Mouse (Mus musculus) lung, postnatal 10 days (tissue): Measurements from ENCODE around the gene Osbpl3.

Experiments
- DNase-seq: peaks from one replicate; pipeline ENCODE4 v3.0.0; 2021

Osbpl3 gene

GRCm38 (mm10) chr6:50368502-50369292, 87.3 kb downstream of the Osbpl3 start:
- no peak for DNase-seq

DNA sequence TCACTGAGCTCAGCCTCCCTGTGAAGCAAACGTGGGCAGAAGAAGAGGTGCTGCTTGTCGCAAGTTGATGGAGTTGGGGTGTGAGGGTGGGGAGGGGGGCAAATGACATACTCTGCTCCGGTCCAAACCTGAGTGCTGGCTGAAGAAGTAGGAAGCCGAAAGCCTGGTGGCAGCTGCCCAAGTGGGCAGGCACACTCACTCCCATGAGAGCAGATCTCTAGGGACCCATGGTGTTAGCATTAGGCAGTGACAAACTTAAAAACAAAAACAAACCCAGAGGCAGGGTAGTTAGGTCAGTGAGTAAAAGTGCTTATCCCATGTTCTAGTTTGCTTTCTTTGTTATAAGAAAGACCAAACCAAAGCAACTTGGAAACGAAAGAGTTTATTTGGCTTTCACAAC, 88.2 kb downstream of the Osbpl3 start:
- no peak for DNase-seq

- no peak for DNase-seq
These were observed 89.3 kb downstream of the Osbpl3 start for GRCm38 (mm10) chr6:50366724-50367123.

DNA sequence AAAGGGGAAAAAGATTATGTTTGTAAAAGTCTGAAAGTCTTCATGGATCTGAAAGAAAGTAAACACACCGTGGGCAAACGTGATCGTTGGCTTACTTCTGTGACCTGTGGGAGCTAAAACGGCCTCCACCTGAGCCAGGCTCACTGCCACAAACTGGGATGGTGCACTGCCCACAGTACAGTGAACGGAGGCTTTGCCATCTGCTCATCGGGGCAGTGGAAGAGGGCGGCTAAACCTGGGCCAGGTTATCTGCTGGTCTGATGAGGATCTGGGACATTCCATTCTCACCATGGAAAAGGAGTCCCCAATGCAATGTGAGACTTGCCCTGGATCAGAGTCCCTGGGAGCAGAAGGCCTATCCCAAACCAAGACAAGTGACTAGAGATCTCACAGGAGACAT, 89.7 kb downstream of the Osbpl3 start:
- DNase-seq = no peak

DNA sequence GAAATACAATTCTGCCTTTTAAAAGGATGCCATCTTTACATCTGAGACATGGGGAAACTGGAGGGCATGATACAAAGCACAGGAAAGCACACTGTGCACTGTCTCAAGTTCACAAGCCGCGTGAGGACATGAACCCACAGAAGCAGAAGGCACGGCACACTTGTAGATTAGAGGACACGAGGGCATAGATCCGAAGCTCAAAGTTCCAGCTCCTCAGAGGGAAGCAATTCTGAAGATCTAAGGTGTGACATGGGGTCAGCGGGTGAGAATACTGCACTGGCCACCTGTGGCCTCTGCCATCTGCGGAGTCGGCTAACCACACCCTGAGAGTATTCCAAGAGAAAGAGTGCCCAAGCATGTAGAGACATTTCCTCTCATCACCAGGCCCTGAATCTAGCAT, 91.6 kb downstream of the Osbpl3 start:
- DNase-seq = no peak

GRCm38 (mm10) chr6:50363385-50363784, 92.6 kb downstream of the Osbpl3 start:
- no peak for DNase-seq

DNA sequence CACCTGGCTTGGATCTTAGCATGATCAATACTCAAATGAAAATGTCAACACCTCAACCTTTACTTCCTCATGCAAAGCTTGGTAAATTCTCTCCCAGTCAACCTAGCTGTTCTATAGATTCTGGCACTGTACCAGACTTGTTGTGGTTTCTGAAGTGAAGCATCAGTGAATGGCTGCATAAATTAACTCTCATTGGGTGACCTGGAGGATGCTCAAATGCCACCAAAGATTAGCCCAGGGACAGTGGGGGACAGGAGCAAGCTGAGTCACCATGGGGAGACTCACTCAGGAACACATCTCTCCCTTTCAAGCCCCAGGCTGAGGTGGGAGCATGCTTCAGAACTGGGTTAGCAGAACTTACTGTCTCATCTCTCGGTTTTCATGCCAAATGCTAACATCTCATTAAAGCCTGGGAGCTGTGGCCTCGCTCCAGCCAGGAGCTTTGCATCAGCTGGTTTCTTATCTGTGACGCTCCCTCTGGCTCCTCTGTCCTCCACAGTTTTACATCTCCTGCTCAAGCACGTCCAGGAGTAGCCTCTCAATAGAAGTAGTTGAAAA, 93.2 kb downstream of the Osbpl3 start:
- no peak for DNase-seq

DNA sequence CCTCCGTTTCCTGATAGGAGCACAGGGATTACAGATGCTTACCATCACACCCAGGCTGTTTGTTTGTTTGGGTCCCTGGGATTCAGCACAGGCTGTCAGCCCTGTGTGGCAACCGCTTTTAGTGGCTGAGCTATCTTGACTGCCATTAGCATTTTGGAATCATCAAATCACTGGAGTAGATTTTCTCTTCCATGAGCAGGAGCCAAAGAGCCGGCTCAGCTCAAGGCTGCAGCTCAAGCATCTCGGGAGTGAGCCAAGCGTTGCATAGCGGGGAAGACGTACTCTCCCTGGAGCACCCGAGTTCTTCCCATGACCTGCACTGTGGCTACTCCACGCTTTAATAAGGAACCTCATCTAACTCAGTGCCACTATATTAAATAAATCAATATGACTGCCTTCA, 93.8 kb downstream of the Osbpl3 start:
- no peak for DNase-seq

DNA sequence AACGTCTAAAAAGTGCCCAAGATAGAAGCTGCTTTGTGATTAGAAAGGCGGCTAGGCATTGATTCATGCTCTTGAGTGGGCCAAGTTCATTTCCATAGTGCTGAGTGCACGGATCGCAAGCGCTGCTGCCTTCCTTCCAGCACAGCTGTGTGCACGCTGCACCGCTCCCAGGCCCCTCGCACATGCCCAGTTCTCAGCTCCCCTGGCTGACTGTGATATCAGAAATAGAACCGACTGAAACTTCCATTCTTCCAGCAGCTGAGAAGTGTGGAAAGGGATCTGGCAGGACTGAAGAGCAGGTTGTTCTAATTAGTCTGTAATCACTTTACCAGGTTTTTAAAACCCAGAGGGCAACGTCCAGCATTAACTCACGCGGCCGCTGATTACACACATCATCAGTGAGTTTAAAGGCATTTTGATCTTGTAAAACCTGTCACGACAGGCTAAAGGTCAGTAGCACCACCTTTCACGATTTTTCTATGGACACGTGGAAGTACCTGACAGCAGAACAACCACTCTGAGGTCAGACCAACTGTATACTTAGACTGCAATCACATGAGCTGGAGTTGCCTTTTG, 97.8 kb downstream of the Osbpl3 start:
- DNase-seq = no peak

DNA sequence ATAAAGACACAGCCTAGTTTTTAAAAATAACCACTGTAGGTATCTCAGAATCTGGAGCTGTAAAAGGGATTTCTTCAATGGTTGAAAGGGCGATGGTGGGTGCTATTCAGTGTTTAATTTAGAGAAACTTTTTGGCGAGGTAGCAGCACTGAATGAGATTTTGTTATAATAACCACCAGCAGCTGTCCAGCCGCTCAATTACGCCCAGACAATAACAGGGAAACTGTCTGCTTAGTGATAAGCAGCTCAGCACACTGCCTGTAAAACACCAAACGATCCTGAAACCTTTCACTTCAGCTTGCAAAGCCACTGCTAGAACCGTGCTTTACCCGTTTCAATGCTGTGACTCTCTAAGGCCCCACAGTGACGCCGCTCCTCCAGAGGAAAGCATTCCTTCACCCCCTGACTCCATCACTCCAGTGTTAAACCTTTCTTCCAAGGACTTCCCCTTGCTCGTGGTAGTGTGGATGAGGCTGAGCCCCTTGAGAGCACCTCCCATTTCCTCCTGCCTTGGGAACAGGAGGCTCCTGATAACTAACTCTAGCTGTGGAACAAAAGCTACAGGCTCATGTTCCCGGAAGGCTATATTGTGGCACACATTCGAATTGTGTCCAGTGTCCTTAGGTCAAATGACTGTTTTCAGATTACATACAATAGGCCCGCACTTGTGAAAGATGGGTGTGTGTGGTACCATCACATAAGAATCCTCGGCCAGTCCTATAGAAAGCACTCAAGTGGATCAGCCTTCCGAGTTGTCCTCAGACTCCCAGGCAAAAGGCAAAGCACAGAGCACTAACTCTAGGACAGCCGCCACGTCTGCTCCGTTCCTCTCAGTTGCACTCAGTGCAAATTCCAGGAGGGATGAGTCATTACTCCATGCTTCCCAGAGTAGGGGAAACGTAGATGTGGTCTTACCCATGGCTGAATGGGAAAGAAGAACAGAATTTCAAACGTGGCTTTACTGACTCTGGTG, 101.0 kb downstream of the Osbpl3 start:
- DNase-seq = peak; percentile 31

DNA sequence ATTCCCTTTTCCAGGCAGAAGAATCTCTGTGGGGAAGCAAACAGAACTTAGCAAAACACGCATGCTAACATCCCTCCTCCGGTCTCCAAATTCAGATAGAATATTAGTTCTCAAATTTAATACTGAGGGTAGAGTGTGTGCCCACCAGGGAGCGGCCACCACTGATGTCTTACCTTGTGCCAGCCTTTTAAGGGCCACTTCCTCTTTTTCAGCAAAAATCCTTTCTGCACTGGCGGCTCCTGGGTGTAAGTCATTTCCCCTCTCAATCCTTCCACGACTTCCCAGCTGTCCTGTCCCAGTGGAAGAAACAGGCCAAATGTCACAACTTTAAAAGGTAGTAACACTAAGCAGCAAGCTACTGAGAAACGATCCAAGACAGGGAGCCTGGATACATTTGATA, 103.2 kb downstream of the Osbpl3 start:
- DNase-seq = no peak

- DNase-seq = no peak
These were observed 105.1 kb downstream of the Osbpl3 start for GRCm38 (mm10) chr6:50350911-50351310.

DNA sequence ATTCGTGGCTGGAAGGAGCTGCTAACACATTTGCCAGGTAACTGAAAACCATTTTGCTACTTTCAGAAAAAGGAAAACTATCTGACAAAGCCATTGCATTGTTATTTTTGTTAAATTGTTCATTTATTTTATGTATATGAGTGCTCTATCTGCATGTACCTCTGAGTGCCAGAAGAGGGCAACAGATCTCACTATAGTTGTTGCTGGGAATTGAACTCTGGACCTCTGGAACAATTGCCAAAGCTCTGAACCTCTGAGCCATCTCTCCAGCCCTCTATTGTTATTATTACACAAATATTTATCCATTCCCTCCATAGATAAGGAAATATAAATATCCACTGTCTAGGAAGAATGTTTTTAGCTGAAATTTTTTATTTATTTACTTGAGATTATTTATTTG, 107.4 kb downstream of the Osbpl3 start:
- DNase-seq = no peak

- no peak for DNase-seq
These were observed 109.8 kb downstream of the Osbpl3 start for GRCm38 (mm10) chr6:50346204-50346603.

GRCm38 (mm10) chr6:50340226-50340906, 115.6 kb downstream of the Osbpl3 start:
- no peak for DNase-seq

- DNase-seq = no peak
These were observed 118.6 kb downstream of the Osbpl3 start for GRCm38 (mm10) chr6:50337431-50337830.

DNA sequence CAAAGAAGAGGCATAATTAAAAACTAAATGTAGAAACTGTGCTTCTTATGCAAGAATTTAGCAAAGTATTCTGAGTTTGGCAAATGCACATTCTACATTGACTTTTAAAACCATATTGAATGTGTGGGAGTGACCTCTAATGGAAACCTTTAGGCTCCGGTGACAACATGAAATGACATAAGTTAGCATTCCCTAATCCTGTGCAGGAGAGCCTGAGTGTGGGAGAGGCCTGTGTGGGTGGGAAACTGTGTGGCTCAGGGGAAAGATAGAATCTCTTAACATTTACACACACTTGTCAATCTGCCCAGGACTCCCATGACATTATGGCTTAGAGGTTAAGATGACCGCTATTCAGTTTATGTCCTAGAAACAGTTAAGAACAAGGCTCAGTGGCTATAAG, 119.6 kb downstream of the Osbpl3 start:
- no peak for DNase-seq

DNA sequence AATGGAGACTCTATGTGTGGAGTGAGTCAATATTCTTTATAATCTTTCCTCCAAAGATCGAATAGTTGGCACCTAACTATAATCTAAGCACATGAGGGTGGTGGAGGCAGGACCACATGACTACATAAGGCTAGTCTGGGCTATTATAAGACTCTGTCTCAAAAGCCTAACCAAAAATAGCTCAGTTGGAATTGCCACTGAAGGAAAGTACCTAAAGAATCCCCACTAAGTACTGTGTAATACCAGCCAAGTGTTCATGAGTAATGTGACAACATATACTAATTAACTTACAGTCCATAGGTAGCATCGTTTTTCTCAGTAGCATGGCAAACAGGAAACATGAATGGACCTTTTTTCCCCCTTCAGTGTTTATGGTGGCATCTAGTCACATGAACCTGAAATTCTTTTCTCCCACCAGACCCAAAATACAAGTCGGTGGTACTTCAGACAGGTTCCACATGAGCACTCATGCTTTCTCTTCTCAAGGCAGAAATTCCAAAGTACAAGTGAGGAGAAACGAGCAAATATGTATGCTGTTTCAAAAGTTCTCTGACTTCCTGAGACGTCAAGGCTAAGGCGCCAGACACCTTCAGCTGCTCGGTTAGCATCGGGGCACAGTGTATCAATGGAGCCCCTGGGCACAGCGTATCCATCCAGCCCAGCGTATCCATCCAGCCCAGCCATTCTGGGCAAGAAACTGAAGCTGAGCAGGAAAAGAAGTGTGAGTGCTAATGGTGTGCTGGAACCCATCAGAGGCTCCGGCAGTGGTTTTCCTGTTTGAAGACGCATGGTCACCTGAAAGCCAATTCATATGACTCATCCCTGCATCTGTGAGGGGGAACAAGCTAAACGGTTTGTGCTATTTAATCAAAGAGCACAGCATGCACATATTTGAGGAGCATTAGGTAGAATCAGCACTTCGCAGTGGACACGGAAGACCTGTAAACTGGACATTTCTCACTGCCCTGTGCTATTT, 120.9 kb downstream of the Osbpl3 start:
- no peak for DNase-seq

GRCm38 (mm10) chr6:50333346-50333745, 122.7 kb downstream of the Osbpl3 start:
- peak; percentile 12 for DNase-seq

DNA sequence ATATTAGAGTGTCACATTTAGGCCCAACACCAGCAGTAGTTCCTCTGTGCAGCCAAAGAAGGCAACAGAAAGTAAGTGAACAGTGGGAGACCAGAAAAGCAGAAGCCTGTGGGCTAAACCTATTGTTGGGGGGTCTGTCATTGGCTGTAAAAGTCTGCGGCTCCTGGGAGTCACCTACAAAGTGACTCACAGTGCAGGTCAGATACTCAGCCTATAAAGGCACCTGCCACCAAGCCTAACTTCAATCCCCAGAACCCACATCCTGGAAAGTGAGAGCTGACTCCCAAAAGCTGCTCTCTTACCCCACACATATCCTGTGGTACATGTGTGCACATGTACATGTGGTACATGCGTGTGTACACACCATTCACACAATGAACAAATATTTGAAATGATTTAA, 124.5 kb downstream of the Osbpl3 start:
- no peak for DNase-seq

- no peak for DNase-seq
These were observed 126.6 kb downstream of the Osbpl3 start for GRCm38 (mm10) chr6:50329380-50329779.
